Mouse (Mus musculus) heart, embryonic 11.5 days (tissue): ENCODE results near the gene Fxyd1. TPM values are rescaled to one million over a fixed set of nuclear protein-coding genes. Genes with fewer than 3 reads are reported as not detected.

Experiments
- ATAC-seq: fragments of 200-750 bp; cut with Nextera tagmentation; replicated peaks from 2 replicates; pipeline ENCODE4 v1.8.0; 2017; ENCODE audit warnings: moderate library complexity; ENCODE audit not compliant: insufficient number of reproducible peaks, low FRiP score, low TSS enrichment
- H3K27ac ChIP-seq: fragments of 300-500 bp; sonication (generic); 2 replicates; pipeline ENCODE4 v1.5.1; 2014; ENCODE audit warnings: mild to moderate bottlenecking, low read depth, low read length
- H3K27me3 ChIP-seq: fragments of 300-500 bp; sonication (generic); 2 replicates; pipeline ENCODE4 v1.6.1; 2014; ENCODE audit warnings: mild to moderate bottlenecking, low read length, mixed read lengths; ENCODE audit not compliant: control insufficient read depth, insufficient read depth
- H3K36me3 ChIP-seq: fragments of 300-500 bp; sonication (generic); 2 replicates; pipeline ENCODE4 v1.6.1; 2014; ENCODE audit warnings: mild to moderate bottlenecking, low read length, moderate library complexity, mixed read lengths; ENCODE audit not compliant: control insufficient read depth, insufficient read depth
- H3K4me1 ChIP-seq: fragments of 300-500 bp; sonication (generic); 2 replicates; pipeline ENCODE4 v1.6.1; 2014; ENCODE audit warnings: low read length; ENCODE audit not compliant: control insufficient read depth, insufficient read depth
- H3K4me2 ChIP-seq: fragments of 300-500 bp; sonication (generic); 2 replicates; pipeline ENCODE4 v1.6.1; 2014; ENCODE audit warnings: mild to moderate bottlenecking, moderate library complexity
- H3K4me3 ChIP-seq: fragments of 300-500 bp; sonication (generic); 2 replicates; pipeline ENCODE4 v1.5.1; 2014; ENCODE audit warnings: low read depth, low read length
- H3K9ac ChIP-seq: fragments of 300-500 bp; sonication (generic); 2 replicates; pipeline ENCODE4 v1.6.1; 2014; ENCODE audit warnings: mild to moderate bottlenecking, low read depth, low read length, moderate library complexity
- H3K9me3 ChIP-seq: fragments of 300-500 bp; sonication (generic); replicated peaks from 2 replicates; pipeline ENCODE4 v1.6.1; 2016; ENCODE audit warnings: low read length; ENCODE audit not compliant: control insufficient read depth
- WGBS: fragments of 180-500 bp; shearing (Covaris S2); extraction: QIAGEN DNeasy Blood & Tissue Kit; methylation state at CpG from one replicate; pipeline ENCODE4 v1.1.7; 2014; ENCODE audit not compliant: insufficient replicate concordance; 5-methylcytosine and 5-hydroxymethylcytosine counted together
- polyA plus RNA-seq: library from polyadenylated mRNA; unstranded; fragments of >200 nt; fragmentation: Nextera tagmentation; extraction: Ambion mirVana; gene quantifications from 2 replicates; pipeline ENCODE4 v1.2.1, GENCODE M21; 2014

Gene Fxyd1
- polyA plus RNA-seq, 1 experiment from 2014 or later: 566 TPM

- Histone ChIP-seq H3K27ac (peak overlapping the region; percentile 95), H3K4me1 (peaks cover 39% of the 10 kb centered on the region), H3K9ac (peak overlapping the region; percentile 67), H3K4me3 (peak overlapping the region; percentile 43), H3K27me3 (peaks cover 39% of the 10 kb centered on the region), H3K36me3 (no peaks in the 10 kb centered on the region), H3K9me3 (no peaks in the 10 kb centered on the region), H3K4me2 (peak overlapping the region; percentile 58)
- 24% methylated on average over 10 of the region's 10 CpGs for WGBS
- ATAC-seq: no peak
Measured at GRCm38 (mm10) chr7:31053882-31054447, 3.0 kb downstream of the Fxyd1 start.

- Histone ChIP-seq H3K4me2 (peak overlapping the region; percentile 58), H3K27me3 (peaks cover 39% of the 10 kb centered on the region), H3K36me3 (no peaks in the 10 kb centered on the region), H3K9ac (peak overlapping the region; percentile 67; the same call in 1 of the 2 replicates), H3K27ac (0 out of 2 replicates have a peak overlapping the region, but pooled peaks have one; percentile 5), H3K4me3 (peak overlapping the region; percentile 43), H3K9me3 (no peaks in the 10 kb centered on the region), H3K4me1 (peaks cover 39% of the 10 kb centered on the region)
- peak; percentile 20 for ATAC-seq
- WGBS: 2% methylated on average over 34 of the region's 34 CpGs
Measured at GRCm38 (mm10) chr7:31052636-31053434, 4.2 kb downstream of the Fxyd1 start.

- peaks cover 39% of the 10 kb centered on the region for H3K4me1 ChIP-seq
- H3K9me3 ChIP-seq: no peaks in the 10 kb centered on the region
- H3K27me3 ChIP-seq: peaks cover 39% of the 10 kb centered on the region
- H3K4me2 ChIP-seq: peak overlapping the region; percentile 58
- WGBS: 6% methylated on average over 22 of the region's 22 CpGs
- ATAC-seq: no peak
- no peaks in the 10 kb centered on the region for H3K36me3 ChIP-seq
- H3K9ac ChIP-seq: no peak overlapping the region
- H3K27ac ChIP-seq: no peak overlapping the region
- peak overlapping the region; percentile 32 for H3K4me3 ChIP-seq
Measured at GRCm38 (mm10) chr7:31052251-31052635, 4.8 kb downstream of the Fxyd1 start.

- peak within 1 kb of the TSS; percentile 32 for H3K4me3 ChIP-seq
- no peaks in the 10 kb centered on the region for H3K9me3 ChIP-seq
- H3K27me3 ChIP-seq: peaks cover 39% of the 10 kb centered on the region
- WGBS: 2% methylated on average over 27 of the region's 28 CpGs
- no peak for ATAC-seq
- no peak within 1 kb of the TSS for H3K9ac ChIP-seq
- no peaks in the 10 kb centered on the region for H3K36me3 ChIP-seq
- H3K4me2 ChIP-seq: peak within 1 kb of the TSS; percentile 58
- peaks cover 38% of the 10 kb centered on the region for H3K4me1 ChIP-seq
- H3K27ac ChIP-seq: no peak within 1 kb of the TSS
Measured at GRCm38 (mm10) chr7:31051321-31052021, 5.5 kb downstream of the Fxyd1 start, which contains the start of gene Fxyd7. Gene Fxyd7, minus strand, starts transcription at chr7:31051467.

- Histone ChIP-seq H3K9me3 (no peaks in the 10 kb centered on the region), H3K9ac (no peak overlapping the region), H3K4me1 (peaks cover 36% of the 10 kb centered on the region), H3K4me2 (peak overlapping the region; percentile 58), H3K27ac (no peak overlapping the region), H3K36me3 (no peaks in the 10 kb centered on the region), H3K4me3 (peak overlapping the region; percentile 6; the same call in 1 of the 2 replicates), H3K27me3 (peaks cover 39% of the 10 kb centered on the region)
- ATAC-seq: no peak
- 1% methylated on average over 9 of the region's 9 CpGs for WGBS
Measured at GRCm38 (mm10) chr7:31050921-31051320, 6.1 kb downstream of the Fxyd1 start.

- Histone ChIP-seq H3K4me2 (peak overlapping the region; percentile 35), H3K36me3 (no peaks in the 10 kb centered on the region), H3K4me3 (no peak overlapping the region), H3K9me3 (no peaks in the 10 kb centered on the region), H3K27me3 (peaks cover 41% of the 10 kb centered on the region), H3K27ac (no peak overlapping the region), H3K4me1 (peaks cover 36% of the 10 kb centered on the region), H3K9ac (no peak overlapping the region)
- 5% methylated on average over 6 of the region's 6 CpGs for WGBS
- ATAC-seq: no peak
Measured at GRCm38 (mm10) chr7:31050487-31050886, 6.5 kb downstream of the Fxyd1 start.

GRCm38 (mm10) chr7:31049846-31050281, 7.1 kb downstream of the Fxyd1 start:
- H3K9ac ChIP-seq: no peak overlapping the region
- no peak overlapping the region; the same call in 1 of the 2 replicates for H3K4me3 ChIP-seq
- peak overlapping the region; percentile 35 for H3K4me2 ChIP-seq
- peaks cover 32% of the 10 kb centered on the region for H3K4me1 ChIP-seq
- no peaks in the 10 kb centered on the region for H3K36me3 ChIP-seq
- no peak overlapping the region for H3K27ac ChIP-seq
- 5% methylated on average over 10 of the region's 15 CpGs for WGBS
- no peak for ATAC-seq
- H3K27me3 ChIP-seq: peaks cover 46% of the 10 kb centered on the region
- H3K9me3 ChIP-seq: no peaks in the 10 kb centered on the region

- Histone ChIP-seq H3K36me3 (no peaks in the 10 kb centered on the region), H3K27ac (no peak overlapping the region), H3K27me3 (peaks cover 48% of the 10 kb centered on the region), H3K4me1 (peaks cover 32% of the 10 kb centered on the region), H3K4me3 (no peak overlapping the region), H3K4me2 (peak overlapping the region; percentile 35; the same call in 1 of the 2 replicates), H3K9ac (no peak overlapping the region), H3K9me3 (no peaks in the 10 kb centered on the region)
- ATAC-seq: no peak
- 19% methylated on average over 5 of the region's 5 CpGs for WGBS
Measured at GRCm38 (mm10) chr7:31049135-31049845, 7.7 kb downstream of the Fxyd1 start.
